24 mouse cellular contexts compared by ENCODE assay signal in the genomic region with DNA sequence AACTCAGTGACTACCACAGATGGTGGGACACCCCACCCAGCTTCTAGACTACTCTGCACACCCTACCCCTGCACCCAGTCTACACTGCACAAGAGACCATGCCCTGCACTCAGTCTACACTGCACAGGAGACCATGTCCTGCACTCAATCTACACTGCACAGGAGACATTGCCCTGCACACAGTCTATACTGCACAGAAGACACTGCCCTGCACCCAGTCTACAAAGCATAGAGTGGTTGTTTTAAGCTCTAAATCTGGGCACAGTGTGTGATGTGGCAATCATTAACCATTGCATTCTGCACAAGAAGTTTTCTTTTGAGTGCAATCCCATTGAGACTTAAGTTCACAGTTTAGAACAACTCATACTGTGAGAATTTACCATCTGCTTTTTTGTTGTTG. TPM values are rescaled to one million over a fixed set of nuclear protein-coding genes. Genes with fewer than 3 reads are reported as not detected.
DNase-seq lines count a peak whose midpoint lies in the region; ATAC-seq and TF ChIP-seq lines count a peak whose summit lies in the region.
"Had no signal": no experiment of that assay in that cellular context is flagged by ENCODE, and none has a peak within 500 bp of the region (broad histone marks: within the 10 kb centered on the region; RNA-seq: fewer than 3 reads in every experiment).

No protein-coding gene starts in this region.

- no peaks in the 10 kb centered on the region for H3K27me3 ChIP-seq in kidney, adult 2 months (replicated peaks; ENCODE audit: control insufficient read depth, insufficient read depth, low read length)
- H3K27me3 ChIP-seq in kidney, embryonic 15.5 days = no peaks in the 10 kb centered on the region
- H3K27me3 ChIP-seq in forebrain, embryonic 13.5 days = 0 out of 2 replicates have a peak, but pooled peaks cover 2% of the 10 kb centered on the region
- no peaks in the 10 kb centered on the region for H3K27me3 ChIP-seq in forebrain, embryonic 15.5 days
- H3K27me3 ChIP-seq: embryonic facial prominence, embryonic 15.5 days had no signal

- H3K27ac ChIP-seq in kidney, adult 2 months (ENCODE audit: insufficient read depth, low read depth, low read length) = no peak overlapping the region
- H3K27ac ChIP-seq in kidney, embryonic 15.5 days = no peak overlapping the region
- H3K27ac ChIP-seq in forebrain, embryonic 13.5 days = no peak overlapping the region
- H3K27ac ChIP-seq in forebrain, embryonic 15.5 days (replicated peaks) = no peak overlapping the region
- H3K27ac ChIP-seq: embryonic facial prominence, embryonic 15.5 days; hindbrain, embryonic 10.5 days; hindbrain, embryonic 14.5 days had no signal

- no peak overlapping the region for H3K4me2 ChIP-seq in kidney, embryonic 15.5 days
- H3K4me2 ChIP-seq in forebrain, embryonic 13.5 days = no peak overlapping the region
- no peak overlapping the region for H3K4me2 ChIP-seq in forebrain, embryonic 15.5 days (replicated peaks)
- H3K4me2 ChIP-seq: embryonic facial prominence, embryonic 15.5 days; heart, embryonic 12.5 days; hindbrain, embryonic 14.5 days had no signal

- ATAC-seq in kidney, embryonic 15.5 days (replicated peaks; ENCODE audit: low FRiP score) = peak; percentile 62; the same call in 1 of the 2 replicates
- no peak for ATAC-seq in erythroblast, adult 5-6 weeks (replicated peaks; ENCODE audit: low FRiP score, poor library complexity, severe bottlenecking)
- ATAC-seq in forebrain, embryonic 13.5 days = no peak
- no peak for ATAC-seq in forebrain, embryonic 15.5 days (replicated peaks)
- ATAC-seq: activated CD4-positive, CD25-positive, alpha-beta regulatory T cell, adult 4 months; Patski had no signal

- H3K9ac ChIP-seq in kidney, embryonic 15.5 days = no peak overlapping the region
- no peak overlapping the region for H3K9ac ChIP-seq in forebrain, embryonic 13.5 days
- H3K9ac ChIP-seq in forebrain, embryonic 15.5 days (replicated peaks) = no peak overlapping the region
- H3K9ac ChIP-seq: embryonic facial prominence, embryonic 15.5 days; heart, embryonic 12.5 days; hindbrain, embryonic 14.5 days had no signal

- no peak for TF ChIP-seq CTCF in kidney, adult 2 months (conservative IDR thresholded peaks at IDR 0.05; ENCODE audit: insufficient read depth, insufficient read length, low read depth, low read length)

- no peak for TF ChIP-seq POLR2A in kidney, adult 2 months (IDR thresholded peaks at IDR 0.05; ENCODE audit: low read depth, low read length)

- no peak overlapping the region for H3K4me3 ChIP-seq in kidney, adult 2 months (ENCODE audit: insufficient read depth, low read depth, low read length)
- no peak overlapping the region for H3K4me3 ChIP-seq in kidney, embryonic 15.5 days (replicated peaks)
- no peak overlapping the region for H3K4me3 ChIP-seq in forebrain, embryonic 13.5 days
- no peak overlapping the region for H3K4me3 ChIP-seq in forebrain, embryonic 15.5 days
- H3K4me3 ChIP-seq: embryonic facial prominence, embryonic 15.5 days; heart, embryonic 12.5 days; hindbrain, embryonic 10.5 days had no signal

- peak; percentile 24 for DNase-seq in kidney, adult 11 months
- no peak for DNase-seq in kidney, postnatal 4 days
- peak; percentile 65 for DNase-seq in kidney, adult 2 months
- peak; percentile 41 to 42 for DNase-seq in kidney, postnatal 25 days
- DNase-seq: adrenal gland, adult 2 months; adrenal gland, postnatal 36 days; cerebellum, adult 2 months; cerebellum, postnatal 10 days; embryo, embryonic 11 days; gastrocnemius, postnatal 36 days had no signal

- H3K36me3 ChIP-seq in kidney, adult 2 months (ENCODE audit: control insufficient read depth, insufficient read depth, low read length) = no peaks in the 10 kb centered on the region
- H3K36me3 ChIP-seq in kidney, embryonic 15.5 days = no peaks in the 10 kb centered on the region
- H3K36me3 ChIP-seq in forebrain, embryonic 13.5 days (ENCODE audit: poor library complexity, severe bottlenecking) = no peaks in the 10 kb centered on the region
- no peaks in the 10 kb centered on the region for H3K36me3 ChIP-seq in forebrain, embryonic 15.5 days
- H3K36me3 ChIP-seq: embryonic facial prominence, embryonic 15.5 days; heart, embryonic 12.5 days; hindbrain, embryonic 10.5 days had no signal

- no peaks in the 10 kb centered on the region for H3K9me3 ChIP-seq in kidney, embryonic 15.5 days (replicated peaks)
- no peaks in the 10 kb centered on the region for H3K9me3 ChIP-seq in forebrain, embryonic 13.5 days (replicated peaks)
- H3K9me3 ChIP-seq in forebrain, embryonic 15.5 days = no peaks in the 10 kb centered on the region
- H3K9me3 ChIP-seq: embryonic facial prominence, embryonic 15.5 days; hindbrain, embryonic 10.5 days had no signal

- no peaks in the 10 kb centered on the region for H3K4me1 ChIP-seq in kidney, adult 2 months (ENCODE audit: control insufficient read depth, insufficient read depth, low read length)
- H3K4me1 ChIP-seq in kidney, embryonic 15.5 days = no peaks in the 10 kb centered on the region
- H3K4me1 ChIP-seq in forebrain, embryonic 13.5 days = no peaks in the 10 kb centered on the region
- H3K4me1 ChIP-seq in forebrain, embryonic 15.5 days = peaks cover under 1% of the 10 kb centered on the region
- H3K4me1 ChIP-seq: embryonic facial prominence, embryonic 15.5 days; heart, embryonic 12.5 days had no signal

RNA-seq across cellular contexts. Expression of gene Lhx8, which starts 42.2 kb away (rescaled TPM):
- polyA plus RNA-seq in kidney, adult 2 months (2012; rRNA removed) = 0.27 TPM in 1 of 2 replicates, not detected in the other
- not detected in 2 replicates for polyA plus RNA-seq in kidney, embryonic 15.5 days (2015; fragmentation: Nextera tagmentation; extraction: Ambion mirVana)
- total RNA-seq in erythroblast, adult 5-6 weeks (2015; ENCODE audit: low replicate concordance) = not detected in 2 replicates
- not detected in 2 replicates for total RNA-seq in erythroblast, adult 5-6 weeks (2017; ENCODE audit: low replicate concordance)
- 15.7 and 24.5 TPM in 2 replicates for polyA plus RNA-seq in forebrain, embryonic 13.5 days (2015; fragmentation: Nextera tagmentation; extraction: Ambion mirVana)
- polyA plus RNA-seq in forebrain, embryonic 15.5 days (2015; fragmentation: Nextera tagmentation; extraction: Ambion mirVana) = 22.6 and 25.3 TPM in 2 replicates
- total RNA-seq: gastrocnemius, postnatal 36 days; heart, adult 8-10 months; heart, postnatal 25 days; MEL had no signal
- polyA plus RNA-seq: activated CD4-positive, CD25-positive, alpha-beta regulatory T cell, adult 4 months; C2C12; cerebellum, adult 2 months; heart, embryonic 12.5 days; hindbrain, embryonic 14.5 days; Patski had no signal

Comparison
In these comparisons a context has a peak if more than half of its experiments do, and no peak if none do; other contexts are left out.
1. DNase-seq: peak in kidney, adult 11 months (single experiment), kidney, adult 2 months (single experiment) and kidney, postnatal 25 days (2 of 2); none in kidney, postnatal 4 days (0 of 2).
2. RNA of gene Lhx8, which starts 42.2 kb away (polyA plus RNA-seq): 22.6 to 25.3 TPM in forebrain, embryonic 15.5 days and 15.7 to 24.5 TPM in forebrain, embryonic 13.5 days; 0.27 TPM in kidney, adult 2 months and not detected in kidney, embryonic 15.5 days; every median in the first group is over 10 times any median in the second.